Mouse (Mus musculus) heart, embryonic 12.5 days (tissue): ENCODE measurements around the gene Sh3kbp1. TPM values are rescaled to one million over a fixed set of nuclear protein-coding genes. Genes with fewer than 3 reads are reported as not detected.

Source experiments
- ATAC-seq: fragments of 200-750 bp; cut with Nextera tagmentation; 2 replicates; pipeline ENCODE4 v1.8.0; 2017; ENCODE audit warnings: moderate TSS enrichment, moderate library complexity; ENCODE audit not compliant: insufficient number of reproducible peaks, low FRiP score
- H3K27ac ChIP-seq: fragments of 300-500 bp; sonication (generic); 2 replicates; pipeline ENCODE4 v1.5.1; 2016; ENCODE audit warnings: mild to moderate bottlenecking, moderate library complexity; ENCODE audit not compliant: poor library complexity, severe bottlenecking
- H3K27me3 ChIP-seq: fragments of 300-500 bp; sonication (generic); replicated peaks from 2 replicates; pipeline ENCODE4 v1.6.1; 2016; ENCODE audit warnings: mild to moderate bottlenecking, moderate library complexity
- H3K36me3 ChIP-seq: fragments of 300-500 bp; sonication (generic); 2 replicates; pipeline ENCODE4 v1.6.1; 2016; ENCODE audit warnings: mild to moderate bottlenecking, moderate library complexity
- H3K4me1 ChIP-seq: fragments of 300-500 bp; sonication (generic); replicated peaks from 2 replicates; pipeline ENCODE4 v1.6.1; 2016; ENCODE audit warnings: mild to moderate bottlenecking
- H3K4me2 ChIP-seq: fragments of 300-500 bp; sonication (generic); 2 replicates; pipeline ENCODE4 v1.6.1; 2016; ENCODE audit warnings: mild to moderate bottlenecking, moderate library complexity
- H3K4me3 ChIP-seq: fragments of 300-500 bp; sonication (generic); 2 replicates; pipeline ENCODE4 v1.5.1; 2016; ENCODE audit warnings: mild to moderate bottlenecking
- H3K9ac ChIP-seq: fragments of 300-500 bp; sonication (generic); 2 replicates; pipeline ENCODE4 v1.6.1; 2016; ENCODE audit warnings: mild to moderate bottlenecking, moderate library complexity
- H3K9me3 ChIP-seq: fragments of 300-500 bp; sonication (generic); replicated peaks from 2 replicates; pipeline ENCODE4 v1.6.1; 2016; ENCODE audit warnings: mild to moderate bottlenecking, moderate library complexity
- WGBS: fragments of 180-500 bp; shearing (Covaris S2); methylation state at CpG from one replicate; pipeline ENCODE4 v1.1.7; 2016; 5-methylcytosine and 5-hydroxymethylcytosine counted together
- polyA plus RNA-seq: library from polyadenylated mRNA; unstranded; fragments of >200 nt; fragmentation: Nextera tagmentation; extraction: Ambion mirVana; gene quantifications from 2 replicates; pipeline ENCODE4 v1.2.1, GENCODE M21; 2016

The Sh3kbp1 gene
- polyA plus RNA-seq, 1 experiment from 2014 or later, result 85.3 TPM

- ATAC-seq, result no peak
- H3K4me2 ChIP-seq, result no peak overlapping the region
- H3K9ac ChIP-seq, result no peak overlapping the region
- H3K4me1 ChIP-seq, result no peaks in the 10 kb centered on the region
- no peak overlapping the region for H3K4me3 ChIP-seq
- H3K27ac ChIP-seq, result no peak overlapping the region
- H3K9me3 ChIP-seq, result no peaks in the 10 kb centered on the region
- no peaks in the 10 kb centered on the region for H3K36me3 ChIP-seq
- no peaks in the 10 kb centered on the region for H3K27me3 ChIP-seq
- 32% methylated on average over 2 of the region's 2 CpGs for WGBS
Observed at GRCm38 (mm10) chrX:159898110-159898509, 271.0 kb downstream of the Sh3kbp1 start.

- Histone ChIP-seq H3K9ac (no peak overlapping the region), H3K9me3 (no peaks in the 10 kb centered on the region), H3K36me3 (no peaks in the 10 kb centered on the region), H3K27me3 (no peaks in the 10 kb centered on the region), H3K4me1 (no peaks in the 10 kb centered on the region), H3K27ac (no peak overlapping the region), H3K4me2 (no peak overlapping the region), H3K4me3 (no peak overlapping the region)
- 76% methylated on average over 2 of the region's 2 CpGs for WGBS
- no peak for ATAC-seq
Observed at GRCm38 (mm10) chrX:159899121-159899520, 272.0 kb downstream of the Sh3kbp1 start.

DNA sequence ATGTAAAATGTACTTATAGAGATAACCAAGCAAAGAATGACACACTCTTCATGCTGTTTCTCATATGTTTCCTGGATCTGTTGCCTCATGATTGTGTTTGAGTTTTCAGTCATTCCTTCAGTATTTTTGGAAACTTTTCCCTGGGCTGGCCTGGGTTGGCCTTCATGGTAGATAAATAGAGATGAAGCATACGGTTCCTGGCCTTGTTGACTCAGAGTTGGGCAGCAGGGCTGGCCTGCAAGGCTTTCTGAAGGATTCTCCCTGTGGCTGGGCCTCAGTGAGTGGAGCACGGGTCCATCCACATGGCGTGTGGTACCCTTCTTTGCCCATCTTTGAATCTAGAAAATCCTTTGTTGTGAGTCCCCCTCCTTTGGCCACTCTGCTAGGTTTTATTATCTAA is 276.3 kb downstream of the Sh3kbp1 start:
- H3K36me3 ChIP-seq, result no peaks in the 10 kb centered on the region
- H3K4me1 ChIP-seq, result no peaks in the 10 kb centered on the region
- no peak overlapping the region for H3K9ac ChIP-seq
- no peak overlapping the region for H3K27ac ChIP-seq
- no peak overlapping the region for H3K4me2 ChIP-seq
- no peak overlapping the region for H3K4me3 ChIP-seq
- no peak for ATAC-seq
- 80% methylated on average over 3 of the region's 3 CpGs for WGBS
- no peaks in the 10 kb centered on the region for H3K27me3 ChIP-seq
- no peaks in the 10 kb centered on the region for H3K9me3 ChIP-seq

DNA sequence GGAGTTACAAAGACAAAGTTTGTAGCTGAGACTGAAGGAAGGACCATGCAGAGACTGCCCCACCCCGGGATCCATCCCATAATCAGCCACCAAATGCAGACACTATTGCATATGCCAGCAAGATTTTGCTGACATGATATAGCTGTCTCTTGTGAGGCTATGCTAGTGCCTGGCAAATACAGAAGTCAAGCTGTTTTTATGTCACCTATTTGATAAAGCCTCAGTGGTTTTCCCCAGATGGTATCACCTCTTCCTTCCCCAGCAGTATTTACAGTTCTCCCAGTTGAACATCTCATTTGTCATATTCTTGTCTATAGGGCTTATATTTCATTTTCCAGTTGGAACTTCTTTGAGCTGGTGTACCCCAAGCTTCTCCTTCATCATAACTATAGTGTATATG is 280.6 kb downstream of the Sh3kbp1 start:
- H3K4me1 ChIP-seq, result peaks cover 6% of the 10 kb centered on the region; the same call in 1 of the 2 replicates
- H3K9ac ChIP-seq, result no peak overlapping the region
- no peaks in the 10 kb centered on the region for H3K9me3 ChIP-seq
- no peaks in the 10 kb centered on the region for H3K27me3 ChIP-seq
- H3K36me3 ChIP-seq, result no peaks in the 10 kb centered on the region
- H3K4me3 ChIP-seq, result no peak overlapping the region
- no peak overlapping the region for H3K27ac ChIP-seq
- WGBS, result 69% methylated on average over 1 of the region's 1 CpGs
- ATAC-seq, result no peak
- H3K4me2 ChIP-seq, result no peak overlapping the region

- Histone ChIP-seq H3K4me2 (no peak overlapping the region), H3K27ac (no peak overlapping the region), H3K4me1 (peaks cover 6% of the 10 kb centered on the region; the same call in 1 of the 2 replicates), H3K4me3 (no peak overlapping the region), H3K36me3 (no peaks in the 10 kb centered on the region), H3K9me3 (no peaks in the 10 kb centered on the region), H3K9ac (no peak overlapping the region), H3K27me3 (no peaks in the 10 kb centered on the region)
- ATAC-seq, result no peak
- 59% methylated on average over 6 of the region's 6 CpGs for WGBS
Observed at GRCm38 (mm10) chrX:159909446-159910277, 282.6 kb downstream of the Sh3kbp1 start.

DNA sequence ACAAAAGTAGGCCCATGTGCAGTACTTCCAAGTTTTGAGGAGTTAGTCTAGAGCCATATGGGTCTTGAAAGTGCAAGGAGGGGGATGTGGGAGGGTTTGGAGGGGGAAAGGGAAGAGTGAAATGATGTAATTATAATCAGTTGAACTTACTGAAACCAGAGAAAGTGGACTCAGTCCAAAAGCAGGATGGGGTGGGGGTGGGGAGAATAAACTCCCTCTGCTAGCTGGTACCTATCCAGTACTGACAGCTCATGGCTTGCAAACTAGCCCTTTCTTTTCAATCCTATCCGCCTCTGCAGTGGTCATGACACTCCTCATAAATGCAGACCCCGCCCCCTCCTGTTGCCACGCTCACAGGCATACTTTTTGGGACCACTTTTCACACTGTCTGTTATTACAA is 283.5 kb downstream of the Sh3kbp1 start:
- no peak overlapping the region for H3K4me3 ChIP-seq
- H3K9ac ChIP-seq, result no peak overlapping the region
- H3K36me3 ChIP-seq, result no peaks in the 10 kb centered on the region
- WGBS, result 68% methylated on average over 3 of the region's 3 CpGs
- no peak overlapping the region for H3K4me2 ChIP-seq
- no peak overlapping the region for H3K27ac ChIP-seq
- H3K9me3 ChIP-seq, result no peaks in the 10 kb centered on the region
- H3K4me1 ChIP-seq, result peaks cover 6% of the 10 kb centered on the region; the same call in 1 of the 2 replicates
- ATAC-seq, result peak; percentile 33; the same call in 1 of the 2 replicates
- H3K27me3 ChIP-seq, result no peaks in the 10 kb centered on the region

DNA sequence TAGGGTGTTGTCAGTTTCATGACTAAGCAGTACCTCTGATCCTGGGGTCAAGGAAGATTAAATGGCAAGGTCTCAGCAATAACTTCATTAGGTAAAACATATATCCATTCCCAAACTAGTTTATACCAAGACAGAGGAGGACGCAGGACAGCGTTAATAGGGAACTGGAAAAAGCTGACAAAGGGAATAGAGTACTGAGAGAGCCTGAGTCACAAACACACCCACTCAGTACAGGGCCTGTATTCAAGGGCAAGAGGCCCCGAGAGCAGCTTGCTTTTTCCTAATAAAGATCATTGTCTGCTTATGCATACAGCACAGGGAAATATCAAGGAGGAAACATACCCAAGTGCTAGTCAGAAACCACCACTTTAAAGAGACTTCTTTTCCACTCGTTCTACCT is 284.5 kb downstream of the Sh3kbp1 start:
- no peak for ATAC-seq
- 79% methylated on average over 4 of the region's 4 CpGs for WGBS
- no peak overlapping the region for H3K4me3 ChIP-seq
- H3K27ac ChIP-seq, result no peak overlapping the region
- H3K9ac ChIP-seq, result no peak overlapping the region
- H3K4me2 ChIP-seq, result no peak overlapping the region
- no peaks in the 10 kb centered on the region for H3K36me3 ChIP-seq
- H3K9me3 ChIP-seq, result no peaks in the 10 kb centered on the region
- H3K4me1 ChIP-seq, result peaks cover 6% of the 10 kb centered on the region; the same call in 1 of the 2 replicates
- H3K27me3 ChIP-seq, result no peaks in the 10 kb centered on the region

GRCm38 (mm10) chrX:159912061-159912460 is 285.0 kb downstream of the Sh3kbp1 start:
- no peak for ATAC-seq
- 72% methylated on average over 3 of the region's 3 CpGs for WGBS

DNA sequence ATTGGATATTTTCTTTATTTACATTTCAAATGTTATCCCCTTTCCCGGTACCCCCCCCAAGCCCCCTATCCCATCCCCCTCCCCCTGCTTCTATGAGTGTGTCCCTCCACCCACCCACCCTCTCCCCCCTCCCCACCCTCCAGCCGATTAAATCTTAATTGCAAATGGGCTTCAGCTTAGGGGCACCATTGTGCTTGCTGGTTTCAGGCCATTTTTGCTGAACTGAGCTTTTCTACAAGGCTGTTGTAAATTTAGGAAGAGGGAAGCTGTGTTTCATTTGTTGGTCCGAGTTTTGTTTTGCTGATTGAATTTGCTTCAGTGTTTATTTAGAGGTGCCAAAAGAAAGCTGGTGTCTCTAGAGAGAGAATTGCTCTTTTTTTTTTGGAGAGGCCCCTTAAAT is 286.4 kb downstream of the Sh3kbp1 start:
- no peak overlapping the region for H3K4me3 ChIP-seq
- ATAC-seq, result no peak
- H3K27ac ChIP-seq, result no peak overlapping the region
- no peaks in the 10 kb centered on the region for H3K36me3 ChIP-seq
- H3K9me3 ChIP-seq, result no peaks in the 10 kb centered on the region
- H3K4me2 ChIP-seq, result no peak overlapping the region
- no peak overlapping the region for H3K9ac ChIP-seq
- H3K27me3 ChIP-seq, result no peaks in the 10 kb centered on the region
- 60% methylated on average over 3 of the region's 3 CpGs for WGBS
- peaks cover 6% of the 10 kb centered on the region; the same call in 1 of the 2 replicates for H3K4me1 ChIP-seq

More at GRCm38 (mm10) chrX:159912061-159912460, 285.0 kb downstream of the Sh3kbp1 start:
- peaks cover 6% of the 10 kb centered on the region; the same call in 1 of the 2 replicates for H3K4me1 ChIP-seq
- H3K4me3 ChIP-seq, result no peak overlapping the region
- no peak overlapping the region for H3K9ac ChIP-seq
- no peaks in the 10 kb centered on the region for H3K27me3 ChIP-seq
- H3K36me3 ChIP-seq, result no peaks in the 10 kb centered on the region
- no peak overlapping the region for H3K27ac ChIP-seq
- H3K4me2 ChIP-seq, result no peak overlapping the region
- H3K9me3 ChIP-seq, result no peaks in the 10 kb centered on the region

DNA sequence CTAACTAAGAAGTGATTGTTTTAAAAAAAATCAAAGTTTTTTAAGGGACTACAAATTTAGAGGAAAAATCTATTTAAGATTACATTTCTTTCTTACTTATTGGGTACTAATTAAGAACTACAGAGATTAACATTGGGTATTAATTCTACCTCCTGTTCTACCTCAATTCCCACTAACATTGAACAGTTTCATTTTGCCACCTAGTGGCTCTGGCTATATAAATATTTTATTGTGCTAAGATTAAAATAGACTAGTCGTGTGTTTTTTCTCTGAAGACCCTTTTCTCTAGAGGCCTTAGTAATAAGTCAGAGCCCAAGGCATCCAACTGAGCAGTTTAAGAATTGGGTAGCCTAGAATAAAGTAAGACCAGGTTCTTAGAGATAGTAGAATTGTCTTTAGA is 288.1 kb downstream of the Sh3kbp1 start:
- ATAC-seq, result no peak

GRCm38 (mm10) chrX:159924759-159925158 is 297.7 kb downstream of the Sh3kbp1 start:
- ATAC-seq, result no peak

More for the DNA sequence above, 288.1 kb downstream of the Sh3kbp1 start:
- Histone ChIP-seq H3K4me2 (no peak overlapping the region), H3K9ac (no peak overlapping the region), H3K27ac (no peak overlapping the region), H3K9me3 (no peaks in the 10 kb centered on the region), H3K4me1 (0 out of 2 replicates have a peak, but pooled peaks cover 3% of the 10 kb centered on the region), H3K27me3 (no peaks in the 10 kb centered on the region), H3K4me3 (no peak overlapping the region), H3K36me3 (no peaks in the 10 kb centered on the region)
- WGBS, result 43% methylated on average over 1 of the region's 1 CpGs

More at GRCm38 (mm10) chrX:159924759-159925158, 297.7 kb downstream of the Sh3kbp1 start:
- H3K4me1 ChIP-seq, result 0 out of 2 replicates have a peak, but pooled peaks cover 10% of the 10 kb centered on the region
- H3K9me3 ChIP-seq, result no peaks in the 10 kb centered on the region
- no peak overlapping the region for H3K27ac ChIP-seq
- no peak overlapping the region for H3K4me3 ChIP-seq
- H3K36me3 ChIP-seq, result no peaks in the 10 kb centered on the region
- H3K9ac ChIP-seq, result no peak overlapping the region
- H3K4me2 ChIP-seq, result no peak overlapping the region
- no peaks in the 10 kb centered on the region for H3K27me3 ChIP-seq
- WGBS, result 67% methylated on average over 6 of the region's 6 CpGs
